Mouse (Mus musculus) kidney, adult 2 months (tissue): Measurements from ENCODE around the gene Tpi1. TPM values are rescaled to one million over a fixed set of nuclear protein-coding genes. Genes with fewer than 3 reads are reported as not detected.

Experiments
- DNase-seq: peaks from one replicate; pipeline ENCODE4 v3.0.0; 2021
- H3K27ac ChIP-seq: fragments of 200-500 bp; 2 replicates; pipeline ENCODE4 v1.5.1; 2012; ENCODE audit warnings: low read depth, low read length, control low read depth, inconsistent platforms; ENCODE audit not compliant: insufficient read depth
- H3K27me3 ChIP-seq: fragments of 200-500 bp; replicated peaks from 2 replicates; pipeline ENCODE4 v1.6.1; 2012; ENCODE audit warnings: mild to moderate bottlenecking, moderate library complexity, low read length, inconsistent platforms; ENCODE audit not compliant: control insufficient read depth, insufficient read depth
- H3K36me3 ChIP-seq: fragments of 200-500 bp; 2 replicates; pipeline ENCODE4 v1.6.1; 2012; ENCODE audit warnings: mild to moderate bottlenecking, moderate library complexity, low read length, inconsistent platforms; ENCODE audit not compliant: control insufficient read depth, insufficient read depth
- H3K4me1 ChIP-seq: fragments of 200-500 bp; 2 replicates; pipeline ENCODE4 v1.6.1; 2011; ENCODE audit warnings: low read length; ENCODE audit not compliant: control insufficient read depth, insufficient read depth
- H3K4me3 ChIP-seq: fragments of 200-500 bp; 2 replicates; pipeline ENCODE4 v1.5.1; 2011; ENCODE audit warnings: mild to moderate bottlenecking, low read depth, low read length, control low read depth; ENCODE audit not compliant: insufficient read depth
- CTCF ChIP-seq: fragments of 200-500 bp; conservative IDR thresholded peaks from 2 replicates; pipeline ENCODE4 v1.5.1; 2011; ENCODE audit warnings: low read depth, mild to moderate bottlenecking, control low read depth, low read length, moderate library complexity, mixed read lengths; ENCODE audit not compliant: insufficient read depth, insufficient read length
- POLR2A ChIP-seq: fragments of 200-500 bp; IDR thresholded peaks from one replicate; pipeline ENCODE4 v1.6.1; 2011; ENCODE audit warnings: low read depth, low read length, control low read depth
- WGBS: fragments of 180-500 bp; shearing (Covaris S2); methylation state at CpG from one replicate; pipeline ENCODE4 v1.1.7; 2018; 5-methylcytosine and 5-hydroxymethylcytosine counted together
- polyA plus RNA-seq: library from polyadenylated mRNA; depleted of rRNA; stranded (reverse); fragments of >200 nt; gene quantifications from 2 replicates; pipeline ENCODE4 v1.2.3, GENCODE M21; 2012; rRNA removed

Tpi1 gene
- polyA plus RNA-seq, 1 experiment: 1,055 TPM

- Histone ChIP-seq H3K36me3 (no peaks in the 10 kb centered on the region), H3K27ac (no peak overlapping the region), H3K4me1 (0 out of 2 replicates have a peak, but pooled peaks cover 3% of the 10 kb centered on the region), H3K4me3 (no peak overlapping the region), H3K27me3 (no peaks in the 10 kb centered on the region)
- no peak for DNase-seq
- TF ChIP-seq CTCF: no peak
- TF ChIP-seq POLR2A: no peak
- 59% methylated on average over 19 of the region's 19 CpGs for WGBS
Observed at GRCm38 (mm10) chr6:124767920-124768703, 46.0 kb downstream of the Tpi1 start.

GRCm38 (mm10) chr6:124767536-124767919 is 46.6 kb downstream of the Tpi1 start:
- 0 out of 2 replicates have a peak, but pooled peaks cover 3% of the 10 kb centered on the region for H3K4me1 ChIP-seq
- no peaks in the 10 kb centered on the region for H3K36me3 ChIP-seq
- 67% methylated on average over 4 of the region's 4 CpGs for WGBS
- no peak overlapping the region for H3K4me3 ChIP-seq
- TF ChIP-seq POLR2A (no peak), CTCF (no peak)
- DNase-seq: no peak
- no peaks in the 10 kb centered on the region for H3K27me3 ChIP-seq
- H3K27ac ChIP-seq: no peak overlapping the region

- H3K27me3 ChIP-seq: no peaks in the 10 kb centered on the region
- 0 out of 2 replicates have a peak, but pooled peaks cover 3% of the 10 kb centered on the region for H3K4me1 ChIP-seq
- H3K4me3 ChIP-seq: no peak overlapping the region
- no peak for DNase-seq
- TF ChIP-seq POLR2A (no peak), CTCF (no peak)
- no peak overlapping the region for H3K27ac ChIP-seq
- 94% methylated on average over 7 of the region's 7 CpGs for WGBS
- H3K36me3 ChIP-seq: no peaks in the 10 kb centered on the region
Observed at GRCm38 (mm10) chr6:124765951-124766350, 48.1 kb downstream of the Tpi1 start.

Other genes starting within 250 kb of the Tpi1 start
- not detected in 2 replicates for gene C1rb, start 244.0 kb downstream of the Tpi1 start, polyA plus RNA-seq
- gene C1s2, start 178.2 kb downstream of the Tpi1 start, polyA plus RNA-seq: 0.18 and 0.20 TPM in 2 replicates
- gene Lpcat3, start 151.3 kb downstream of the Tpi1 start, polyA plus RNA-seq: 215 and 231 TPM in 2 replicates
- 50.5 and 67.4 TPM in 2 replicates for gene Emg1, start 102.1 kb downstream of the Tpi1 start, polyA plus RNA-seq
- 181 and 193 TPM in 2 replicates for gene Phb2, start 102.0 kb downstream of the Tpi1 start, polyA plus RNA-seq
- 21.5 and 31.7 TPM in 2 replicates for gene Ptpn6, start 75.6 kb downstream of the Tpi1 start, polyA plus RNA-seq
- gene Grcc10, start 72.9 kb downstream of the Tpi1 start, polyA plus RNA-seq: 387 and 474 TPM in 2 replicates
- not detected in 2 replicates for gene Gm45234, start 58.3 kb downstream of the Tpi1 start, polyA plus RNA-seq
- gene Atn1, start 57.8 kb downstream of the Tpi1 start, polyA plus RNA-seq: 49.1 and 65.4 TPM in 2 replicates
- 2.6 and 3.2 TPM in 2 replicates for gene Eno2, start 44.6 kb downstream of the Tpi1 start, polyA plus RNA-seq
- gene Lrrc23, start 34.6 kb downstream of the Tpi1 start, polyA plus RNA-seq: 0.41 and 0.66 TPM in 2 replicates
- gene Spsb2, start 5.6 kb downstream of the Tpi1 start, polyA plus RNA-seq: 33.7 and 36.7 TPM in 2 replicates
- gene Usp5, start 15.2 kb upstream of the Tpi1 start, polyA plus RNA-seq: 66.2 and 74.0 TPM in 2 replicates
- gene Cdca3, start 15.3 kb upstream of the Tpi1 start, polyA plus RNA-seq: 4.2 and 4.3 TPM in 2 replicates
- gene Gnb3, start 26.0 kb upstream of the Tpi1 start, polyA plus RNA-seq: 0.16 and 0.41 TPM in 2 replicates
- gene P3h3, start 43.5 kb upstream of the Tpi1 start, polyA plus RNA-seq: 15.8 and 19.1 TPM in 2 replicates
- gene Gpr162, start 49.7 kb upstream of the Tpi1 start, polyA plus RNA-seq: 4.0 and 5.6 TPM in 2 replicates
- gene Cd4, start 73.9 kb upstream of the Tpi1 start, polyA plus RNA-seq: 0.57 and 4.3 TPM in 2 replicates
- 0.80 and 1.5 TPM in 2 replicates for gene Lag3, start 97.4 kb upstream of the Tpi1 start, polyA plus RNA-seq
- 1,732 and 2,839 TPM in 2 replicates for gene Ptms, start 105.8 kb upstream of the Tpi1 start, polyA plus RNA-seq
- 402 and 403 TPM in 2 replicates for gene Mlf2, start 117.1 kb upstream of the Tpi1 start, polyA plus RNA-seq
- 268 and 276 TPM in 2 replicates for gene Cops7a, start 151.2 kb upstream of the Tpi1 start, polyA plus RNA-seq
- 0.95 and 0.99 TPM in 2 replicates for gene Pianp, start 182.4 kb upstream of the Tpi1 start, polyA plus RNA-seq
- 37.8 and 45.7 TPM in 2 replicates for gene Zfp384, start 194.8 kb upstream of the Tpi1 start, polyA plus RNA-seq
- 39.1 and 39.2 TPM in 2 replicates for gene Ing4, start 225.5 kb upstream of the Tpi1 start, polyA plus RNA-seq
- 14.3 and 18.9 TPM in 2 replicates for gene Acrbp, start 235.4 kb upstream of the Tpi1 start, polyA plus RNA-seq